Mouse (Mus musculus) cortical plate, adult 2 months (tissue): ENCODE measurements around the gene Ctrl. TPM values are rescaled to one million over a fixed set of nuclear protein-coding genes. Genes with fewer than 3 reads are reported as not detected.

Experiments
- H3K27ac ChIP-seq: fragments of 200-500 bp; 2 replicates; pipeline ENCODE4 v1.5.1; 2012; ENCODE audit warnings: low read length, control low read depth, inconsistent platforms; ENCODE audit not compliant: insufficient read depth
- H3K4me1 ChIP-seq: fragments of 200-500 bp; 2 replicates; pipeline ENCODE4 v1.6.1; 2011; ENCODE audit warnings: low read length; ENCODE audit not compliant: control insufficient read depth, insufficient read depth
- H3K4me3 ChIP-seq: fragments of 200-500 bp; 2 replicates; pipeline ENCODE4 v1.5.1; 2011; ENCODE audit warnings: mild to moderate bottlenecking, low read length, control low read depth; ENCODE audit not compliant: insufficient read depth
- CTCF ChIP-seq: fragments of 200-500 bp; IDR thresholded peaks from 2 replicates; pipeline ENCODE4 v1.5.1; 2011; ENCODE audit warnings: mild to moderate bottlenecking, control low read depth, low read length; ENCODE audit not compliant: insufficient read depth; ENCODE audit errors: extremely low read depth
- POLR2A ChIP-seq: fragments of 200-500 bp; IDR thresholded peaks from 2 replicates; pipeline ENCODE4 v1.6.1; 2011; ENCODE audit warnings: mild to moderate bottlenecking, low read length, control low read depth; ENCODE audit not compliant: insufficient read depth; ENCODE audit errors: extremely low read depth
- polyA plus RNA-seq: library from polyadenylated mRNA; depleted of rRNA; stranded (reverse); fragments of >200 nt; gene quantifications from 2 replicates; pipeline ENCODE4 v1.2.3, GENCODE M21; 2012

Gene Ctrl
- polyA plus RNA-seq, 1 experiment = 3.6 TPM

GRCm38 (mm10) chr8:105964506-105965265 lies 31.0 kb upstream of the Ctrl start:
- no peak for TF ChIP-seq POLR2A
- TF ChIP-seq CTCF = no peak
- H3K4me1 ChIP-seq = no peaks in the 10 kb centered on the region; the same call in 1 of the 2 replicates
- no peak overlapping the region for H3K27ac ChIP-seq
- H3K4me3 ChIP-seq = peak overlapping the region; percentile 57; the same call in 1 of the 2 replicates

GRCm38 (mm10) chr8:105961536-105961935 lies 27.9 kb upstream of the Ctrl start:
- Histone ChIP-seq H3K4me3 (no peak overlapping the region), H3K4me1 (no peaks in the 10 kb centered on the region; the same call in 1 of the 2 replicates), H3K27ac (no peak overlapping the region)
- TF ChIP-seq POLR2A (no peak), CTCF (no peak)

- no peak overlapping the region for H3K4me3 ChIP-seq
- H3K27ac ChIP-seq = no peak overlapping the region
- H3K4me1 ChIP-seq = no peaks in the 10 kb centered on the region; the same call in 1 of the 2 replicates
- TF ChIP-seq POLR2A (no peak), CTCF (no peak)
These were observed 27.4 kb upstream of the Ctrl start for GRCm38 (mm10) chr8:105961101-105961500.

GRCm38 (mm10) chr8:105959350-105959749 lies 25.7 kb upstream of the Ctrl start:
- no peak for TF ChIP-seq POLR2A
- no peak for TF ChIP-seq CTCF
- Histone ChIP-seq H3K4me1 (no peaks in the 10 kb centered on the region), H3K27ac (no peak overlapping the region), H3K4me3 (no peak overlapping the region)

GRCm38 (mm10) chr8:105957813-105958212 lies 24.2 kb upstream of the Ctrl start:
- Histone ChIP-seq H3K4me3 (no peak overlapping the region), H3K27ac (no peak overlapping the region), H3K4me1 (no peaks in the 10 kb centered on the region)
- no peak for TF ChIP-seq POLR2A
- no peak for TF ChIP-seq CTCF

- Histone ChIP-seq H3K27ac (no peak overlapping the region), H3K4me3 (no peak overlapping the region), H3K4me1 (no peaks in the 10 kb centered on the region)
- no peak for TF ChIP-seq POLR2A
- TF ChIP-seq CTCF = no peak
These were observed 22.9 kb upstream of the Ctrl start for GRCm38 (mm10) chr8:105956556-105956955.

- no peak overlapping the region for H3K4me3 ChIP-seq
- peaks cover 2% of the 10 kb centered on the region; the same call in 1 of the 2 replicates for H3K4me1 ChIP-seq
- TF ChIP-seq CTCF (no peak), POLR2A (no peak)
- peak overlapping the region; percentile 18; the same call in 1 of the 2 replicates for H3K27ac ChIP-seq
These were observed 17.5 kb upstream of the Ctrl start for GRCm38 (mm10) chr8:105951057-105951659.

- Histone ChIP-seq H3K4me3 (no peak overlapping the region), H3K27ac (no peak overlapping the region), H3K4me1 (peaks cover 2% of the 10 kb centered on the region; the same call in 1 of the 2 replicates)
- TF ChIP-seq POLR2A (no peak), CTCF (no peak)
These were observed 15.7 kb upstream of the Ctrl start for GRCm38 (mm10) chr8:105949350-105949749.

- no peaks in the 10 kb centered on the region for H3K4me1 ChIP-seq
- H3K4me3 ChIP-seq = no peak within 1 kb of the TSS
- TF ChIP-seq POLR2A = peak; percentile 66; the same call in 1 of the 2 replicates
- TF ChIP-seq CTCF = no peak
- peak within 1 kb of the TSS; percentile 76 for H3K27ac ChIP-seq
These were observed 9.7 kb upstream of the Ctrl start, which contains the start of gene Lcat for GRCm38 (mm10) chr8:105943321-105943739. Gene Lcat, minus strand, starts transcription at chr8:105943382.

- TF ChIP-seq CTCF (no peak), POLR2A (no peak)
- Histone ChIP-seq H3K27ac (no peak overlapping the region), H3K4me3 (no peak overlapping the region), H3K4me1 (no peaks in the 10 kb centered on the region)
These were observed 8.9 kb upstream of the Ctrl start for GRCm38 (mm10) chr8:105942542-105942941.
